In genomic region chr13:3708896-3709631, GRCm38 (mm10) we compare ENCODE assay signal across 10 mouse cellular contexts.
DNase-seq lines count a peak whose midpoint lies in the region; ATAC-seq and TF ChIP-seq lines count a peak whose summit lies in the region.
"Had no signal": no experiment of that assay in that cellular context is flagged by ENCODE, and none has a peak within 500 bp of the region (broad histone marks: within the 10 kb centered on the region; RNA-seq: fewer than 3 reads in every experiment).

No protein-coding gene starts in this region.

- intact Hi-C loops in gastrocnemius, postnatal 14 days (cut with DNase I; ENCODE audit: low total_unique reads): no loop called here

- no peak for TF ChIP-seq CTCF in cerebellum, adult 2 months (IDR thresholded peaks at IDR 0.05; ENCODE audit: borderline replicate concordance, insufficient read depth, low read depth, low read length)

- peaks cover 11% of the 10 kb centered on the region; the same call in 1 of the 2 replicates for H3K4me1 ChIP-seq in heart, embryonic 16.5 days (ENCODE audit: control insufficient read depth, insufficient read depth, low read length)
- peaks cover 45% of the 10 kb centered on the region for H3K4me1 ChIP-seq in limb, embryonic 12.5 days (replicated peaks)
- H3K4me1 ChIP-seq in cerebellum, adult 2 months (ENCODE audit: control insufficient read depth, insufficient read depth, low read length): no peaks in the 10 kb centered on the region; the same call in 1 of the 2 replicates

- no peak for TF ChIP-seq POLR2A in cerebellum, adult 2 months (IDR thresholded peaks at IDR 0.05; ENCODE audit: borderline replicate concordance, insufficient read depth, low read length)

- peak; percentile 80 for ATAC-seq in heart, embryonic 16.5 days (replicated peaks; ENCODE audit: extremely low read depth, insufficient read depth, low FRiP score)
- peak; percentile 94 for ATAC-seq in limb, embryonic 12.5 days (ENCODE audit: insufficient number of reproducible peaks, insufficient read depth, low FRiP score, low TSS enrichment, low read depth)

- peak overlapping the region; percentile 49 for H3K4me2 ChIP-seq in heart, embryonic 16.5 days (ENCODE audit: low read depth, low read length)
- H3K4me2 ChIP-seq in limb, embryonic 12.5 days: peak overlapping the region; percentile 38

- DNase-seq in gastrocnemius, postnatal 14 days: peak; percentile 21
- no peak for DNase-seq in gastrocnemius, postnatal 4 days (ENCODE audit: low spot score in 2 of 2)
- DNase-seq in embryo, embryonic 10 days (ENCODE audit: low spot score): peak; percentile 81
- DNase-seq in cerebellum, adult 2 months: no peak
- no peak for DNase-seq in left cerebral cortex, adult 8-10 months (ENCODE audit: low spot score in 2 of 2)
- no peak for DNase-seq in urinary bladder, postnatal 25 days (ENCODE audit: low spot score)
- DNase-seq: layer of hippocampus, postnatal 36 days; midbrain, embryonic 14.5 days had no signal

- peak overlapping the region; percentile 33 for H3K27ac ChIP-seq in heart, embryonic 16.5 days (ENCODE audit: low read length)
- H3K27ac ChIP-seq in limb, embryonic 12.5 days: peak overlapping the region; percentile 88
- H3K27ac ChIP-seq in cerebellum, adult 2 months (ENCODE audit: insufficient read depth, low read length): no peak overlapping the region

- peak overlapping the region; percentile 20; the same call in 1 of the 2 replicates for H3K4me3 ChIP-seq in heart, embryonic 16.5 days (ENCODE audit: low read length)
- H3K4me3 ChIP-seq in limb, embryonic 12.5 days (replicated peaks): no peak overlapping the region
- no peak overlapping the region for H3K4me3 ChIP-seq in cerebellum, adult 2 months (replicated peaks; ENCODE audit: insufficient read depth, low read depth, low read length)

- peak overlapping the region; percentile 18; the same call in 1 of the 2 replicates for H3K9ac ChIP-seq in heart, embryonic 16.5 days (ENCODE audit: low read length)
- H3K9ac ChIP-seq in limb, embryonic 12.5 days (replicated peaks): no peak overlapping the region

- no peaks in the 10 kb centered on the region for H3K9me3 ChIP-seq in heart, embryonic 16.5 days (replicated peaks; ENCODE audit: control insufficient read depth, low read length)
- H3K9me3 ChIP-seq in limb, embryonic 12.5 days: 0 out of 2 replicates have a peak, but pooled peaks cover 6% of the 10 kb centered on the region

- no peaks in the 10 kb centered on the region for H3K27me3 ChIP-seq in heart, embryonic 16.5 days (ENCODE audit: control insufficient read depth, insufficient read depth, low read length)
- no peaks in the 10 kb centered on the region for H3K27me3 ChIP-seq in limb, embryonic 12.5 days
- H3K27me3 ChIP-seq in cerebellum, adult 2 months (ENCODE audit: control insufficient read depth, insufficient read depth, low read length): no peaks in the 10 kb centered on the region

- no peaks in the 10 kb centered on the region for H3K36me3 ChIP-seq in heart, embryonic 16.5 days (ENCODE audit: control insufficient read depth, insufficient read depth)
- no peaks in the 10 kb centered on the region for H3K36me3 ChIP-seq in limb, embryonic 12.5 days

- 18% methylated on average over 14 of the region's 14 CpGs for WGBS in heart, embryonic 16.5 days
- WGBS in limb, embryonic 12.5 days: 11% methylated on average over 14 of the region's 14 CpGs
- WGBS in cerebellum, adult 2 months: 76% methylated on average over 14 of the region's 14 CpGs

Comparison
In these comparisons a context has a peak if more than half of its experiments do, and no peak if none do; other contexts are left out.
1. DNase-seq: peak in gastrocnemius, postnatal 14 days (single experiment) and embryo, embryonic 10 days (single experiment); none in gastrocnemius, postnatal 4 days (0 of 2), cerebellum, adult 2 months (0 of 2), left cerebral cortex, adult 8-10 months (0 of 2) and urinary bladder, postnatal 25 days (single experiment).